In genomic region chr2:128943538-128944528, GRCm38 (mm10) we compare ENCODE assay signal across 8 mouse cellular contexts. TPM values are rescaled to one million over a fixed set of nuclear protein-coding genes. Genes with fewer than 3 reads are reported as not detected.
DNase-seq lines count a peak whose midpoint lies in the region; ATAC-seq and TF ChIP-seq lines count a peak whose summit lies in the region.

Gene Zc3h8, minus strand, starts transcription at chr2:128944077.

- peaks cover 2% of the 10 kb centered on the region for H3K79me3 ChIP-seq in C2C12 (ENCODE audit: low read depth)

- peak within 1 kb of the TSS; percentile 75 for H3K4me2 ChIP-seq in heart, embryonic 12.5 days
- peak within 1 kb of the TSS; percentile 77 for H3K4me2 ChIP-seq in kidney, postnatal 0 days (ENCODE audit: low read length)
- H3K4me2 ChIP-seq in liver, embryonic 11.5 days = peak within 1 kb of the TSS; percentile 81
- H3K4me2 ChIP-seq in stomach, embryonic 14.5 days (replicated peaks; ENCODE audit: low read depth, low read length) = peak within 1 kb of the TSS; percentile 61

- H3ac ChIP-seq in C2C12 (ENCODE audit: control insufficient read depth, insufficient read length, low read depth) = peak within 1 kb of the TSS; percentile 75

- peaks cover 9% of the 10 kb centered on the region for H3K79me2 ChIP-seq in C2C12 (ENCODE audit: control insufficient read depth, insufficient read depth)

- peaks cover 12% of the 10 kb centered on the region for H3K4me1 ChIP-seq in erythroblast, embryonic 14.5 days (ENCODE audit: control insufficient read depth)
- H3K4me1 ChIP-seq in heart, embryonic 12.5 days (replicated peaks) = peaks cover 4% of the 10 kb centered on the region
- no peaks in the 10 kb centered on the region for H3K4me1 ChIP-seq in kidney, postnatal 0 days (replicated peaks; ENCODE audit: insufficient read depth, low read length)
- H3K4me1 ChIP-seq in liver, embryonic 11.5 days (replicated peaks; ENCODE audit: control insufficient read depth, insufficient read depth, low read length) = 0 out of 2 replicates have a peak, but pooled peaks cover 2% of the 10 kb centered on the region
- H3K4me1 ChIP-seq in stomach, embryonic 14.5 days (ENCODE audit: control insufficient read depth, insufficient read depth, low read length) = no peaks in the 10 kb centered on the region; the same call in 1 of the 2 replicates

- peak; percentile 92 for TF ChIP-seq POLR2A in brain, embryonic 14.5 days (IDR thresholded peaks at IDR 0.05; ENCODE audit: borderline replicate concordance, extremely low read depth, insufficient read depth, insufficient read length, poor library complexity, severe bottlenecking)

- H3K27ac ChIP-seq in heart, embryonic 12.5 days (ENCODE audit: poor library complexity, severe bottlenecking) = peak within 1 kb of the TSS; percentile 90
- H3K27ac ChIP-seq in kidney, postnatal 0 days = peak within 1 kb of the TSS; percentile 90
- peak within 1 kb of the TSS; percentile 70 for H3K27ac ChIP-seq in liver, embryonic 11.5 days (ENCODE audit: low read depth, low read length)
- H3K27ac ChIP-seq in stomach, embryonic 14.5 days (ENCODE audit: low read length) = peak within 1 kb of the TSS; percentile 57

- peak within 1 kb of the TSS; percentile 51 for H3K4me3 ChIP-seq in C2C12 (ENCODE audit: insufficient read depth, poor library complexity, severe bottlenecking)
- peak within 1 kb of the TSS; percentile 89 for H3K4me3 ChIP-seq in erythroblast, embryonic 14.5 days (replicated peaks)
- H3K4me3 ChIP-seq in heart, embryonic 12.5 days = peak within 1 kb of the TSS; percentile 68
- peak within 1 kb of the TSS; percentile 74 for H3K4me3 ChIP-seq in kidney, postnatal 0 days (replicated peaks; ENCODE audit: low read depth, low read length)
- H3K4me3 ChIP-seq in liver, embryonic 11.5 days (ENCODE audit: low read depth, low read length) = peak within 1 kb of the TSS; percentile 69
- peak within 1 kb of the TSS; percentile 51 for H3K4me3 ChIP-seq in stomach, embryonic 14.5 days (ENCODE audit: low read depth, low read length)

- H3K9me3 ChIP-seq in erythroblast, embryonic 14.5 days (ENCODE audit: control insufficient read depth, low read length) = no peaks in the 10 kb centered on the region
- H3K9me3 ChIP-seq in heart, embryonic 12.5 days (replicated peaks) = no peaks in the 10 kb centered on the region
- H3K9me3 ChIP-seq in kidney, postnatal 0 days (replicated peaks; ENCODE audit: low read length) = no peaks in the 10 kb centered on the region
- H3K9me3 ChIP-seq in liver, embryonic 11.5 days (ENCODE audit: control insufficient read depth, low read length) = no peaks in the 10 kb centered on the region
- no peaks in the 10 kb centered on the region for H3K9me3 ChIP-seq in stomach, embryonic 14.5 days (ENCODE audit: control insufficient read depth, low read depth, low read length)

- peaks cover 5% of the 10 kb centered on the region for H3K36me3 ChIP-seq in C2C12 (ENCODE audit: control insufficient read depth, insufficient read depth)
- H3K36me3 ChIP-seq in erythroblast, embryonic 14.5 days (ENCODE audit: control insufficient read depth) = peaks cover 8% of the 10 kb centered on the region
- peaks cover 8% of the 10 kb centered on the region; the same call in 1 of the 2 replicates for H3K36me3 ChIP-seq in heart, embryonic 12.5 days
- no peaks in the 10 kb centered on the region for H3K36me3 ChIP-seq in kidney, postnatal 0 days (ENCODE audit: insufficient read depth, low read length)
- peaks cover 4% of the 10 kb centered on the region; the same call in 1 of the 2 replicates for H3K36me3 ChIP-seq in liver, embryonic 11.5 days (ENCODE audit: control insufficient read depth, insufficient read depth, low read length)
- H3K36me3 ChIP-seq in stomach, embryonic 14.5 days (ENCODE audit: control insufficient read depth, insufficient read depth, low read length) = no peaks in the 10 kb centered on the region

- no peaks in the 10 kb centered on the region for H3K27me3 ChIP-seq in C2C12 (ENCODE audit: control insufficient read depth, insufficient read depth, insufficient read length)
- no peaks in the 10 kb centered on the region; the same call in 1 of the 2 replicates for H3K27me3 ChIP-seq in erythroblast, embryonic 14.5 days (ENCODE audit: control insufficient read depth)
- H3K27me3 ChIP-seq in heart, embryonic 12.5 days (replicated peaks) = peaks cover 14% of the 10 kb centered on the region; the same call in 1 of the 2 replicates
- H3K27me3 ChIP-seq in kidney, postnatal 0 days (ENCODE audit: insufficient read depth, low read length) = no peaks in the 10 kb centered on the region
- H3K27me3 ChIP-seq in liver, embryonic 11.5 days (replicated peaks; ENCODE audit: control insufficient read depth, insufficient read depth, low read length) = no peaks in the 10 kb centered on the region
- no peaks in the 10 kb centered on the region for H3K27me3 ChIP-seq in stomach, embryonic 14.5 days (ENCODE audit: control insufficient read depth, insufficient read depth, low read length)

- TF ChIP-seq CTCF in C2C12 (IDR thresholded peaks at IDR 0.05; ENCODE audit: control insufficient read depth, insufficient read depth, insufficient read length) = no peak
- no peak for TF ChIP-seq CTCF in brain, embryonic 14.5 days (IDR thresholded peaks at IDR 0.05; ENCODE audit: borderline replicate concordance, extremely low read depth, insufficient read depth, insufficient read length)
- TF ChIP-seq CTCF in kidney, postnatal 0 days (IDR thresholded peaks at IDR 0.05; ENCODE audit: low read depth) = no peak

- H3K9ac ChIP-seq in heart, embryonic 12.5 days = peak within 1 kb of the TSS; percentile 81
- H3K9ac ChIP-seq in kidney, postnatal 0 days (ENCODE audit: low read depth, low read length) = peak within 1 kb of the TSS; percentile 72
- peak within 1 kb of the TSS; percentile 81 for H3K9ac ChIP-seq in liver, embryonic 11.5 days (ENCODE audit: low read depth, low read length)
- peak within 1 kb of the TSS; percentile 36 for H3K9ac ChIP-seq in stomach, embryonic 14.5 days (replicated peaks; ENCODE audit: low read depth, low read length)

- DNase-seq in brain, embryonic 14.5 days (ENCODE audit: low read depth) = peak; percentile 98
- DNase-seq in kidney, postnatal 0 days (ENCODE audit: low spot score) = peak; percentile 98
- DNase-seq in liver, embryonic 11.5 days (ENCODE audit: low spot score) = peak; percentile 98
- peak; percentile 99 for DNase-seq in naive thymus-derived CD4-positive, alpha-beta T cell, adult 2 months (ENCODE audit: low read depth)

- WGBS in heart, embryonic 12.5 days = 2% methylated on average over 65 of the region's 65 CpGs
- WGBS in kidney, postnatal 0 days = 1% methylated on average over 64 of the region's 65 CpGs
- 1% methylated on average over 65 of the region's 65 CpGs for WGBS in liver, embryonic 11.5 days
- 1% methylated on average over 65 of the region's 65 CpGs for WGBS in stomach, embryonic 14.5 days

- ATAC-seq in heart, embryonic 12.5 days (ENCODE audit: insufficient number of reproducible peaks, low FRiP score) = peak; percentile 97
- ATAC-seq in kidney, postnatal 0 days (replicated peaks; ENCODE audit: low FRiP score, low read depth) = peak; percentile 90
- ATAC-seq in liver, embryonic 11.5 days (replicated peaks; ENCODE audit: low FRiP score) = peak; percentile 94
- ATAC-seq in stomach, embryonic 14.5 days (ENCODE audit: insufficient number of reproducible peaks, insufficient read depth, low FRiP score, low read depth) = peak; percentile 95

TF ChIP-seq in C2C12, 6 proteins besides CTCF, POLR2A, EP300 and RAD21:
- TF ChIP-seq MAX (IDR thresholded peaks at IDR 0.05) = peak; percentile 87
- no peak for TF ChIP-seq USF1 (IDR thresholded peaks at IDR 0.05; ENCODE audit: low read depth)
- no peak for TF ChIP-seq MYOG (IDR thresholded peaks at IDR 0.05; ENCODE audit: control insufficient read depth, extremely low read depth, insufficient read length)
- no peak for TF ChIP-seq FOSL1 (IDR thresholded peaks at IDR 0.05; ENCODE audit: insufficient read depth, low read length, poor library complexity, severe bottlenecking)
- no peak for TF ChIP-seq CEBPB (IDR thresholded peaks at IDR 0.05; ENCODE audit: low read depth)
- TF ChIP-seq MYOD1 (IDR thresholded peaks at IDR 0.05; ENCODE audit: control insufficient read depth, insufficient read length, low read depth) = no peak

RNA-seq across cellular contexts. Expression of gene Zc3h8, which starts in this region (rescaled TPM):
- polyA plus RNA-seq in C2C12 (2012; fragmentation: generic; extraction: Trizol) = 2.6 TPM
- 6.3 and 8.7 TPM in 2 replicates for polyA plus RNA-seq in brain, embryonic 14.5 days (2012; rRNA removed)
- polyA plus RNA-seq in erythroblast, embryonic 14.5 days (2012) = not detected in 2 replicates
- 7.2 and 7.5 TPM in 2 replicates for polyA plus RNA-seq in heart, embryonic 12.5 days (2016; fragmentation: Nextera tagmentation; extraction: Ambion mirVana)
- 9.1 and 9.4 TPM in 2 replicates for polyA plus RNA-seq in kidney, postnatal 0 days (2015; fragmentation: Nextera tagmentation; extraction: Ambion mirVana)
- polyA plus RNA-seq in liver, embryonic 11.5 days (2014; fragmentation: Nextera tagmentation; extraction: Ambion mirVana) = 9.2 and 11.9 TPM in 2 replicates
- polyA plus RNA-seq in stomach, embryonic 14.5 days (2014; fragmentation: Nextera tagmentation; extraction: Ambion mirVana) = 8.1 and 9.0 TPM in 2 replicates

Comparison
In these comparisons a context has a peak if more than half of its experiments do, and no peak if none do; other contexts are left out.
1. Peak in every context shown above with its lines: DNase-seq, ATAC-seq, H3K4me3 ChIP-seq and H3K27ac ChIP-seq.